Mouse (Mus musculus) midbrain, embryonic 11.5 days (tissue): ENCODE results near the gene Wdr20. TPM values are rescaled to one million over a fixed set of nuclear protein-coding genes. Genes with fewer than 3 reads are reported as not detected.
A peak's percentile ranks its signal among the peaks of the same experiment; 100 is the strongest.

Experiments used
- ATAC-seq: fragments of 200-750 bp; cut with Nextera tagmentation; 2 replicates; pipeline ENCODE4 v1.8.0; 2017; ENCODE audit warnings: moderate TSS enrichment, moderate library complexity; ENCODE audit not compliant: low FRiP score
- DNase-seq: peaks from one replicate; pipeline ENCODE4 v3.0.0; 2015; ENCODE audit warnings: low spot score; ENCODE audit errors: missing footprints
- H3K27ac ChIP-seq: fragments of 300-500 bp; sonication (generic); 2 replicates; pipeline ENCODE4 v1.5.1; 2014; ENCODE audit warnings: low read depth, low read length
- H3K27me3 ChIP-seq: fragments of 300-500 bp; sonication (generic); 2 replicates; pipeline ENCODE4 v1.6.1; 2014; ENCODE audit warnings: mild to moderate bottlenecking, low read length, moderate library complexity, mixed read lengths; ENCODE audit not compliant: control insufficient read depth, insufficient read depth
- H3K36me3 ChIP-seq: fragments of 300-500 bp; sonication (generic); 2 replicates; pipeline ENCODE4 v1.6.1; 2014; ENCODE audit warnings: mild to moderate bottlenecking, low read length, moderate library complexity, mixed read lengths; ENCODE audit not compliant: control insufficient read depth, insufficient read depth
- H3K4me1 ChIP-seq: fragments of 300-500 bp; sonication (generic); 2 replicates; pipeline ENCODE4 v1.6.1; 2014; ENCODE audit warnings: low read length; ENCODE audit not compliant: control insufficient read depth, insufficient read depth
- H3K4me2 ChIP-seq: fragments of 300-500 bp; sonication (generic); 2 replicates; pipeline ENCODE4 v1.6.1; 2014; ENCODE audit warnings: mild to moderate bottlenecking, moderate library complexity
- H3K4me3 ChIP-seq: fragments of 300-500 bp; sonication (generic); 2 replicates; pipeline ENCODE4 v1.5.1; 2014; ENCODE audit warnings: low read depth, low read length
- H3K9ac ChIP-seq: fragments of 300-500 bp; sonication (generic); 2 replicates; pipeline ENCODE4 v1.6.1; 2014; ENCODE audit warnings: low read length
- H3K9me3 ChIP-seq: fragments of 300-500 bp; sonication (generic); 2 replicates; pipeline ENCODE4 v1.6.1; 2016; ENCODE audit warnings: low read length; ENCODE audit not compliant: control insufficient read depth
- WGBS: fragments of 180-500 bp; shearing (Covaris S2); extraction: QIAGEN DNeasy Blood & Tissue Kit; methylation state at CpG from one replicate; pipeline ENCODE4 v1.1.7; 2014; 5-methylcytosine and 5-hydroxymethylcytosine counted together
- polyA plus RNA-seq: library from polyadenylated mRNA; unstranded; fragments of >200 nt; fragmentation: Nextera tagmentation; extraction: Ambion mirVana; gene quantifications from 2 replicates; pipeline ENCODE4 v1.2.1, GENCODE M21; 2014

Wdr20 gene
- polyA plus RNA-seq, 1 experiment from 2014 or later = 22.9 TPM

- H3K4me3 ChIP-seq = no peak overlapping the region
Observed at GRCm38 (mm10) chr12:110846191-110846765, 108.5 kb downstream of the Wdr20 start.

GRCm38 (mm10) chr12:110850010-110850928 lies 112.5 kb downstream of the Wdr20 start, which contains the start of gene Zfp839:
Gene Zfp839, plus strand, starts transcription at chr12:110850253.
- peaks cover 15% of the 10 kb centered on the region for H3K4me1 ChIP-seq
- H3K27me3 ChIP-seq = no peaks in the 10 kb centered on the region; the same call in 1 of the 2 replicates
- H3K36me3 ChIP-seq = no peaks in the 10 kb centered on the region
- no peaks in the 10 kb centered on the region for H3K9me3 ChIP-seq
- WGBS = under 1% methylated on average over 89 of the region's 89 CpGs
- H3K27ac ChIP-seq = no peak within 1 kb of the TSS
- H3K4me3 ChIP-seq = peak within 1 kb of the TSS; percentile 73
- H3K9ac ChIP-seq = peak within 1 kb of the TSS; percentile 83
- ATAC-seq (peak; percentile 79), DNase-seq (peak; percentile 98)
- H3K4me2 ChIP-seq = peak within 1 kb of the TSS; percentile 52

More at GRCm38 (mm10) chr12:110846191-110846765, 108.5 kb downstream of the Wdr20 start:
- Histone ChIP-seq H3K9ac (no peak overlapping the region), H3K36me3 (no peaks in the 10 kb centered on the region), H3K9me3 (no peaks in the 10 kb centered on the region), H3K4me1 (peaks cover 15% of the 10 kb centered on the region), H3K27ac (no peak overlapping the region), H3K4me2 (peak overlapping the region; percentile 64), H3K27me3 (peaks cover 5% of the 10 kb centered on the region; the same call in 1 of the 2 replicates)
- DNase-seq = peak; percentile 83
- ATAC-seq = no peak
- WGBS = 75% methylated on average over 6 of the region's 6 CpGs

GRCm38 (mm10) chr12:110850929-110851256 lies 113.1 kb downstream of the Wdr20 start:
- Histone ChIP-seq H3K4me3 (peak overlapping the region; percentile 73), H3K9ac (peak overlapping the region; percentile 83), H3K27ac (no peak overlapping the region), H3K4me2 (peak overlapping the region; percentile 52), H3K36me3 (no peaks in the 10 kb centered on the region), H3K4me1 (peaks cover 9% of the 10 kb centered on the region), H3K9me3 (no peaks in the 10 kb centered on the region), H3K27me3 (no peaks in the 10 kb centered on the region)
- no peak for DNase-seq
- WGBS = 14% methylated on average over 9 of the region's 9 CpGs
- ATAC-seq = peak; percentile 16; the same call in 1 of the 2 replicates

- no peak overlapping the region for H3K27ac ChIP-seq
- H3K4me1 ChIP-seq = peaks cover 6% of the 10 kb centered on the region
- no peak overlapping the region for H3K4me3 ChIP-seq
- no peaks in the 10 kb centered on the region for H3K27me3 ChIP-seq
- DNase-seq (no peak), ATAC-seq (no peak)
- no peaks in the 10 kb centered on the region for H3K36me3 ChIP-seq
- H3K4me2 ChIP-seq = peak overlapping the region; percentile 52
- no peak overlapping the region for H3K9ac ChIP-seq
- 89% methylated on average over 12 of the region's 12 CpGs for WGBS
- H3K9me3 ChIP-seq = no peaks in the 10 kb centered on the region
Observed at GRCm38 (mm10) chr12:110851414-110851813, 113.7 kb downstream of the Wdr20 start.

- Histone ChIP-seq H3K9ac (no peak overlapping the region), H3K36me3 (no peaks in the 10 kb centered on the region), H3K4me1 (peaks cover 6% of the 10 kb centered on the region), H3K4me3 (no peak overlapping the region), H3K9me3 (no peaks in the 10 kb centered on the region), H3K4me2 (no peak overlapping the region), H3K27ac (no peak overlapping the region), H3K27me3 (no peaks in the 10 kb centered on the region)
- ATAC-seq (no peak), DNase-seq (no peak)
- 79% methylated on average over 1 of the region's 1 CpGs for WGBS
Observed at GRCm38 (mm10) chr12:110851923-110852322, 114.2 kb downstream of the Wdr20 start.

Other genes with a start within 250 kb of the Wdr20 start
- gene Dync1h1, start 136.5 kb upstream of the Wdr20 start, polyA plus RNA-seq = 74.9 and 83.1 TPM in 2 replicates
- gene 1700001K19Rik, start 55.3 kb upstream of the Wdr20 start, polyA plus RNA-seq = 0.14 and 0.34 TPM in 2 replicates
- gene Hsp90aa1, start 35.2 kb upstream of the Wdr20 start, polyA plus RNA-seq = 1,541 and 1,584 TPM in 2 replicates
- gene Mok, start 103.0 kb downstream of the Wdr20 start, polyA plus RNA-seq = 11.1 and 11.8 TPM in 2 replicates
- 1.4 and 1.8 TPM in 2 replicates for gene Zfp839, start 112.3 kb downstream of the Wdr20 start, polyA plus RNA-seq
- gene Cinp, start 151.2 kb downstream of the Wdr20 start, polyA plus RNA-seq = 77.4 and 83.2 TPM in 2 replicates
- 4.1 and 4.2 TPM in 2 replicates for gene Tecpr2, start 151.3 kb downstream of the Wdr20 start, polyA plus RNA-seq
- gene Ankrd9, start 241.1 kb downstream of the Wdr20 start, polyA plus RNA-seq = 9.9 and 11.8 TPM in 2 replicates